Mouse (Mus musculus) midbrain, postnatal 0 days (tissue): ENCODE results near the gene March10. TPM values are rescaled to one million over a fixed set of nuclear protein-coding genes. Genes with fewer than 3 reads are reported as not detected.

Experiments
- ATAC-seq: fragments of 200-750 bp; cut with Nextera tagmentation; 2 replicates; pipeline ENCODE4 v1.8.0; 2017; ENCODE audit warnings: moderate number of reproducible peaks, mild to moderate bottlenecking, moderate TSS enrichment, moderate library complexity; ENCODE audit not compliant: low FRiP score
- DNase-seq: peaks from one replicate; pipeline ENCODE4 v3.0.0-alpha.2; 2015; ENCODE audit warnings: low spot score
- H3K27ac ChIP-seq: fragments of 300-500 bp; sonication (generic); 2 replicates; pipeline ENCODE4 v1.5.1; 2014; ENCODE audit warnings: low read depth, mild to moderate bottlenecking, low read length, mixed read lengths
- H3K27me3 ChIP-seq: fragments of 300-500 bp; sonication (generic); 2 replicates; pipeline ENCODE4 v1.6.1; 2014; ENCODE audit warnings: low read length, control low read depth, mixed read lengths; ENCODE audit not compliant: insufficient read depth
- H3K36me3 ChIP-seq: fragments of 300-500 bp; sonication (generic); 2 replicates; pipeline ENCODE4 v1.6.1; 2014; ENCODE audit warnings: low read length, control low read depth, mixed read lengths; ENCODE audit not compliant: insufficient read depth
- H3K4me1 ChIP-seq: fragments of 300-500 bp; sonication (generic); 2 replicates; pipeline ENCODE4 v1.6.1; 2014; ENCODE audit warnings: mild to moderate bottlenecking, control low read depth, antibody characterized with exemption, low read length, mixed read lengths; ENCODE audit not compliant: insufficient read depth
- H3K4me2 ChIP-seq: fragments of 300-500 bp; sonication (generic); 2 replicates; pipeline ENCODE4 v1.6.1; 2014; ENCODE audit warnings: low read depth, mild to moderate bottlenecking, low read length, mixed read lengths; ENCODE audit not compliant: poor library complexity, severe bottlenecking
- H3K4me3 ChIP-seq: fragments of 300-500 bp; sonication (generic); 2 replicates; pipeline ENCODE4 v1.5.1; 2014; ENCODE audit warnings: low read depth, mild to moderate bottlenecking, low read length, moderate library complexity
- H3K9ac ChIP-seq: fragments of 300-500 bp; sonication (generic); replicated peaks from 2 replicates; pipeline ENCODE4 v1.6.1; 2014; ENCODE audit warnings: mild to moderate bottlenecking, low read length, moderate library complexity, mixed read lengths; ENCODE audit not compliant: poor library complexity, severe bottlenecking
- H3K9me3 ChIP-seq: fragments of 300-500 bp; sonication (generic); 2 replicates; pipeline ENCODE4 v1.6.1; 2016; ENCODE audit warnings: low read length, control low read depth
- CTCF ChIP-seq: IDR thresholded peaks from 2 replicates; pipeline ENCODE4 v1.5.1; 2016; ENCODE audit warnings: antibody characterized with exemption, mild to moderate bottlenecking
- WGBS: fragments of 180-500 bp; shearing (Covaris S2); extraction: QIAGEN DNeasy Blood & Tissue Kit; methylation state at CpG from one replicate; pipeline ENCODE4 v1.1.7; 2014; 5-methylcytosine and 5-hydroxymethylcytosine counted together
- polyA plus RNA-seq: library from polyadenylated mRNA; unstranded; fragments of >200 nt; fragmentation: Nextera tagmentation; extraction: Ambion mirVana; gene quantifications from 2 replicates; pipeline ENCODE4 v1.2.1, GENCODE M21; 2015
- total RNA-seq: library from RNA; depleted of rRNA; stranded (reverse); fragments of >200 nt; gene quantifications from 2 replicates; pipeline ENCODE4 v1.2.3, GENCODE M21; 2014; rRNA removed

The March10 gene
- total RNA-seq (0.57 and 0.77 TPM in 2 replicates), polyA plus RNA-seq (0.69 and 0.94 TPM in 2 replicates)

DNA sequence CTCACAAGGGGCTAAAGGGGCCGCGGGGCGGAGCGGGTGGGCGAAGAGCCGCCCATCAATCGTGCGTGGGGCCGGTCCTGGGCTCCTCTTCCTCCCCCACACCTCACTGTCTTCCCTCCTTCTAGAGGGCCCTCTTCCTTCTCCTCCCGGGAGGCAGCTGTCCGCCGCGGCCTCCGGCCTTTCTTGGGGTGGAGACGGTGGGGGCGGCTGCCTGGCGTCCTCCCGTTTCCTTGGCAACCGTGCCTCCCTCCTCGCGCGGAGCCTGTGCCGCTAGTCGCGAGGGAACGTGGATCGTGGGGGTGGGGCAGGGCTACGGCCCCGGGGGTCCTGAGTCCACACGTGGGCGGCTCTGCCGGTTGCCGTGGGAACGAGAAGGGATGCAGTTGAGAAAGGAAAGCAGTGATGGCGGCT is at the start of gene March10:
Gene March10 (minus strand): TSS at position 239 of the 411 bp plus-strand sequence.
- peak within 1 kb of the TSS; percentile 40 for H3K4me3 ChIP-seq
- peak within 1 kb of the TSS; percentile 55 for H3K9ac ChIP-seq
- WGBS, result 3% methylated on average over 35 of the region's 35 CpGs
- peak within 1 kb of the TSS; percentile 90 for H3K27ac ChIP-seq
- no peak for TF ChIP-seq CTCF
- DNase-seq (peak; percentile 85), ATAC-seq (peak; percentile 91)
- peak within 1 kb of the TSS; percentile 77 for H3K4me2 ChIP-seq
- peaks cover 8% of the 10 kb centered on the region for H3K4me1 ChIP-seq
- H3K27me3 ChIP-seq, result no peaks in the 10 kb centered on the region
- no peaks in the 10 kb centered on the region for H3K36me3 ChIP-seq
- H3K9me3 ChIP-seq, result no peaks in the 10 kb centered on the region

DNA sequence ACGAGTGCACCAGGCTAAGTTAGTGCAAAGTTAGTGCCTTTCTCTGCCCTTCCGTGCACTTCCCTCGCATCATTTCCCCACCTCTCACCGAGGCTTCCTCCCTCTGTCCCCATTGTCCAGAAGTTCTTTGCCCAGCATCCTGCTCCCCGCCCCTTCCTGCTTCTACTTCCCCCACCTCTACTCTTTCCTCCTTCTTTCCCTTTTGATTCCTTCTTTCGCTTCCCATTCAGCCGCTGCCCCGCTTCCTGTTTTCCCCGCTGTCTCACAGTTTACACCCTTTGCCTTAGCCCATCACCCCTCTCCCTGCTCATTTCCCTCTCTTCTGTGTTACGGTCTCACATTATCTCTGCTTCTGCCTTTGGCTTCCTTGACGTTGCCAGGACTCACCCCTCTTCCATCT is 49.8 kb upstream of the March10 start:
- Histone ChIP-seq H3K4me3 (no peak overlapping the region), H3K27me3 (no peaks in the 10 kb centered on the region), H3K9me3 (no peaks in the 10 kb centered on the region), H3K27ac (no peak overlapping the region), H3K4me1 (peaks cover 27% of the 10 kb centered on the region), H3K4me2 (no peak overlapping the region), H3K9ac (no peak overlapping the region), H3K36me3 (no peaks in the 10 kb centered on the region)
- DNase-seq (no peak), ATAC-seq (no peak)
- TF ChIP-seq CTCF, result no peak
- WGBS, result 81% methylated on average over 11 of the region's 11 CpGs

DNA sequence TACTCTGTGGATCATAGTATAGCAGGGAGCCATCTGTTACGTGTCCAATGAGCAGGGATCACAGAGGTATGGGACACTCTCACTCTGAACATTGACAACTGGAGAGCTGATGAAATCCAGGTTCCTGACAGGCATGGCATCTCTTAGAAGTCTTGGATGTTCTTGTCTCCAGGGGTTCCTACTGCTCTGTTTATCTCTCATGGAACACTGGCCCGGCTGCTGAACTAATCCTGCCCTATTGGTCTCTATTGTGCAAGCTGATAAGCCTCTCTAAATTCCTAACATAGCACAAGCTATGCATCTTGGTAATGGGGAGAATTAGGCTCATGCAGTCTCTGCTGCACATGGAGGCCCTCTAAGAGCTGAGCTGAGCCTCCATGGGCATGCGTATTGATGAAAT is 48.5 kb upstream of the March10 start:
- WGBS, result 47% methylated on average over 3 of the region's 3 CpGs
- Histone ChIP-seq H3K9ac (no peak overlapping the region), H3K4me1 (peaks cover 27% of the 10 kb centered on the region), H3K4me2 (no peak overlapping the region), H3K27me3 (no peaks in the 10 kb centered on the region), H3K36me3 (no peaks in the 10 kb centered on the region), H3K9me3 (no peaks in the 10 kb centered on the region), H3K4me3 (no peak overlapping the region), H3K27ac (no peak overlapping the region)
- ATAC-seq (no peak), DNase-seq (no peak)
- TF ChIP-seq CTCF, result no peak

GRCm38 (mm10) chr11:105502311-105502710 is 45.8 kb upstream of the March10 start:
- Histone ChIP-seq H3K36me3 (no peaks in the 10 kb centered on the region), H3K27ac (no peak overlapping the region), H3K9ac (no peak overlapping the region), H3K4me3 (no peak overlapping the region), H3K4me1 (peaks cover 11% of the 10 kb centered on the region), H3K4me2 (no peak overlapping the region), H3K27me3 (no peaks in the 10 kb centered on the region), H3K9me3 (no peaks in the 10 kb centered on the region)
- DNase-seq, result no peak
- ATAC-seq, result no peak
- WGBS, result 84% methylated on average over 4 of the region's 4 CpGs
- TF ChIP-seq CTCF, result no peak

DNA sequence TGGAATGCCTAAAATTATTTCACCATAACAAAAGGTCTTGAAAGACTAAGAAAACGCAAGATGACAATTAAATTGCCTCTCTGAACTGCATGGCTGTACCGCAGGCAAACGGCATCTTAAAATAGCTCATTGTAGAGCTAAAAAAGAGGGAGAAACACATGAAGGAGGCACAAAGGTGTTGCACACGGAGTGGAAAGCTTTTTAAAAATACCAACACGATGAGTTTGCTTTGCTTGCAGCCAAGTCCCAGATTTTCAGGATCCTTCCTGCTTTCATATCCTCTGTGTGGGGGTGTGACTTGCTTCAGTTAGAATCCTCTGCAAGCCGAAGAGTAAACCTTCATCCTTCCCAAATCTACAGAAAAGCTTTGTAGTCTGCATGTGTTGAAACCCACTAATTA is 41.0 kb upstream of the March10 start:
- no peak overlapping the region for H3K4me3 ChIP-seq
- ATAC-seq (no peak), DNase-seq (no peak)
- no peaks in the 10 kb centered on the region for H3K27me3 ChIP-seq
- no peaks in the 10 kb centered on the region for H3K4me1 ChIP-seq
- TF ChIP-seq CTCF, result no peak
- no peak overlapping the region for H3K4me2 ChIP-seq
- 61% methylated on average over 6 of the region's 6 CpGs for WGBS
- H3K36me3 ChIP-seq, result no peaks in the 10 kb centered on the region
- no peak overlapping the region for H3K27ac ChIP-seq
- no peak overlapping the region for H3K9ac ChIP-seq
- no peaks in the 10 kb centered on the region for H3K9me3 ChIP-seq

DNA sequence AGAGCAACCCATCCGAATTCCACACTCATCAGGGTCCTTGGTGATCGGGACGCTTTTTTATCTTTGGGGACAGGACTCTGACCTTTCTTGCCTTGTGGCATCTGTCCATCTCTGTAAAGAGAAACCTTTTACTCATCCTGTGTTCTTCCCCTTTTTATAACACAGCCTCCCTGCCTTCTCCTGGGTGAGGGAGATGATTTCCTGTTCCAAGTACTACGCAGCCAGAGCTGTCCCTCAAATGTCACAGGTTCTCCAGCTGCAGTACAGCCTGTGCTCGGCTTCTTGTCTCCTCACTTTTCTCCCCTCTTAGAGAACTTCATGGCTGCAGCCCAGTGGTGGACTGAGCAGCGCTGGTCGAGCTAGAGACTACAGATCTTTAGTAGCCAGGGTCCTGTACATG is 40.1 kb upstream of the March10 start:
- no peak for ATAC-seq
- Histone ChIP-seq H3K4me1 (no peaks in the 10 kb centered on the region), H3K27me3 (no peaks in the 10 kb centered on the region), H3K9ac (no peak overlapping the region), H3K4me3 (no peak overlapping the region), H3K4me2 (no peak overlapping the region), H3K36me3 (no peaks in the 10 kb centered on the region), H3K27ac (no peak overlapping the region), H3K9me3 (no peaks in the 10 kb centered on the region)
- DNase-seq, result no peak
- TF ChIP-seq CTCF, result no peak
- 56% methylated on average over 7 of the region's 7 CpGs for WGBS
